Mouse (Mus musculus) heart, adult 8-10 months (tissue): Measurements from ENCODE around the gene Mab21l1. TPM values are rescaled to one million over a fixed set of nuclear protein-coding genes. Genes with fewer than 3 reads are reported as not detected.

ENCODE experiments used
- DNase-seq: peaks from one replicate; pipeline ENCODE4 v3.0.0; 2022; ENCODE audit warnings: low spot score
- total RNA-seq, 4 experiments: library from RNA; stranded (reverse); gene quantifications; 2 replicates each; pipeline ENCODE4 v1.2.4; 2022

Mab21l1 gene
- total RNA-seq, 4 experiments from 2014 or later, result 0.12 TPM; not detected in 3

- DNase-seq, result no peak
Observed at GRCm38 (mm10) chr3:55814993-55815625, 32.8 kb downstream of the Mab21l1 start.

- no peak for DNase-seq
Observed at GRCm38 (mm10) chr3:55816096-55816495, 33.8 kb downstream of the Mab21l1 start.

- DNase-seq, result peak; percentile 44
Observed at GRCm38 (mm10) chr3:55816638-55817375, 34.5 kb downstream of the Mab21l1 start.

GRCm38 (mm10) chr3:55818082-55818481 is 35.8 kb downstream of the Mab21l1 start:
- DNase-seq, result no peak

GRCm38 (mm10) chr3:55819598-55819997 is 37.3 kb downstream of the Mab21l1 start:
- no peak for DNase-seq

- DNase-seq, result peak; percentile 33
Observed at GRCm38 (mm10) chr3:55824864-55825263, 42.6 kb downstream of the Mab21l1 start.

- DNase-seq, result peak; percentile 15
Observed at GRCm38 (mm10) chr3:55828481-55829256, 46.4 kb downstream of the Mab21l1 start.

GRCm38 (mm10) chr3:55830226-55830625 is 47.9 kb downstream of the Mab21l1 start:
- DNase-seq, result no peak
